Mouse (Mus musculus) CD4-positive helper T cell, adult 2 months (primary cell): ENCODE data around the gene Ly6g6e.
A peak's percentile ranks its signal among the peaks of the same experiment; 100 is the strongest.

Source experiments
- DNase-seq: peaks from one replicate; pipeline ENCODE4 v3.0.0-alpha.2; 2012; ENCODE audit warnings: low read depth, missing footprints, low spot score

Ly6g6e gene

GRCm38 (mm10) chr17:35049561-35050016, 27.1 kb upstream of the Ly6g6e start, which contains the start of gene Clic1:
Gene Clic1, plus strand, starts transcription at chr17:35049966.
- DNase-seq: peak; percentile 59

- DNase-seq: peak; percentile 79
Observed at GRCm38 (mm10) chr17:35050126-35050750, 26.5 kb upstream of the Ly6g6e start.

GRCm38 (mm10) chr17:35051156-35052086, 25.3 kb upstream of the Ly6g6e start:
- DNase-seq: peak; percentile 87

- DNase-seq: no peak
Observed at GRCm38 (mm10) chr17:35052271-35052798, 24.4 kb upstream of the Ly6g6e start.

GRCm38 (mm10) chr17:35055691-35056495, 20.8 kb upstream of the Ly6g6e start:
- no peak for DNase-seq

- no peak for DNase-seq
Observed at GRCm38 (mm10) chr17:35057090-35057489, 19.6 kb upstream of the Ly6g6e start.

- DNase-seq: no peak
Observed at GRCm38 (mm10) chr17:35058316-35058715, 18.4 kb upstream of the Ly6g6e start.

- peak; percentile 84 for DNase-seq
Observed at GRCm38 (mm10) chr17:35058911-35059892, 17.5 kb upstream of the Ly6g6e start, which contains the start of gene Ddah2. Gene Ddah2, plus strand, starts transcription at chr17:35059035.

- DNase-seq: no peak
Observed at GRCm38 (mm10) chr17:35060071-35060470, 16.6 kb upstream of the Ly6g6e start.

GRCm38 (mm10) chr17:35060737-35061297, 15.9 kb upstream of the Ly6g6e start:
- DNase-seq: no peak

GRCm38 (mm10) chr17:35061299-35061698, 15.4 kb upstream of the Ly6g6e start:
- DNase-seq: no peak

- no peak for DNase-seq
Observed at GRCm38 (mm10) chr17:35063466-35063865, 13.2 kb upstream of the Ly6g6e start.

GRCm38 (mm10) chr17:35064378-35064877, 12.3 kb upstream of the Ly6g6e start:
- no peak for DNase-seq

- peak; percentile 45 for DNase-seq
Observed at GRCm38 (mm10) chr17:35064951-35065947, 11.5 kb upstream of the Ly6g6e start, which contains the start of gene Ly6g6c. Gene Ly6g6c, plus strand, starts transcription at chr17:35065388.

- no peak for DNase-seq
Observed at GRCm38 (mm10) chr17:35066084-35066483, 10.6 kb upstream of the Ly6g6e start, which contains the start of gene Mpig6b. Gene Mpig6b, minus strand, starts transcription at chr17:35066184.

- peak; percentile 31 for DNase-seq
Observed at GRCm38 (mm10) chr17:35068213-35068914, 8.3 kb upstream of the Ly6g6e start.

- DNase-seq: no peak
Observed at GRCm38 (mm10) chr17:35070556-35071229, 6.0 kb upstream of the Ly6g6e start.
